Mouse (Mus musculus) neural tube, embryonic 14.5 days (tissue): ENCODE results near the gene Disc1. TPM values are rescaled to one million over a fixed set of nuclear protein-coding genes. Genes with fewer than 3 reads are reported as not detected.
A peak's percentile ranks its signal among the peaks of the same experiment; 100 is the strongest.

Experiments used
- ATAC-seq: fragments of 200-750 bp; cut with Nextera tagmentation; 2 replicates; pipeline ENCODE4 v1.8.0; 2017; ENCODE audit warnings: low read depth, mild to moderate bottlenecking, moderate TSS enrichment, moderate library complexity
- H3K27ac ChIP-seq: fragments of 300-500 bp; sonication (generic); 2 replicates; pipeline ENCODE4 v1.5.1; 2014; ENCODE audit warnings: low read depth, mild to moderate bottlenecking, control low read depth, low read length, moderate library complexity, mixed read lengths
- H3K27me3 ChIP-seq: fragments of 300-500 bp; sonication (generic); 2 replicates; pipeline ENCODE4 v1.6.1; 2014; ENCODE audit warnings: low read length; ENCODE audit not compliant: control insufficient read depth, insufficient read depth
- H3K36me3 ChIP-seq: fragments of 300-500 bp; sonication (generic); 2 replicates; pipeline ENCODE4 v1.6.1; 2014; ENCODE audit warnings: low read length, mixed read lengths; ENCODE audit not compliant: control insufficient read depth, insufficient read depth
- H3K4me1 ChIP-seq: fragments of 300-500 bp; sonication (generic); 2 replicates; pipeline ENCODE4 v1.6.1; 2014; ENCODE audit warnings: low read length; ENCODE audit not compliant: control insufficient read depth, insufficient read depth
- H3K4me2 ChIP-seq: fragments of 300-500 bp; sonication (generic); 2 replicates; pipeline ENCODE4 v1.6.1; 2014; ENCODE audit warnings: mild to moderate bottlenecking, low read depth, low read length, control low read depth
- H3K4me3 ChIP-seq: fragments of 300-500 bp; sonication (generic); 2 replicates; pipeline ENCODE4 v1.5.1; 2014; ENCODE audit warnings: low read depth, low read length, control low read depth, mixed read lengths
- H3K9ac ChIP-seq: fragments of 300-500 bp; sonication (generic); replicated peaks from 2 replicates; pipeline ENCODE4 v1.6.1; 2014; ENCODE audit warnings: low read depth, mild to moderate bottlenecking, control low read depth, low read length, mixed read lengths
- H3K9me3 ChIP-seq: fragments of 300-500 bp; sonication (generic); 2 replicates; pipeline ENCODE4 v1.6.1; 2016; ENCODE audit warnings: low read length; ENCODE audit not compliant: control insufficient read depth
- WGBS: fragments of 180-500 bp; shearing (Covaris S2); extraction: QIAGEN DNeasy Blood & Tissue Kit; methylation state at CpG from one replicate; pipeline ENCODE4 v1.1.7; 2014; 5-methylcytosine and 5-hydroxymethylcytosine counted together
- polyA plus RNA-seq: library from polyadenylated mRNA; unstranded; fragments of >200 nt; fragmentation: Nextera tagmentation; extraction: Ambion mirVana; gene quantifications from 2 replicates; pipeline ENCODE4 v1.2.1, GENCODE M21; 2014

The Disc1 gene
- polyA plus RNA-seq, 1 experiment from 2014 or later = 1.0 TPM

- Histone ChIP-seq H3K4me3 (no peak overlapping the region), H3K27ac (no peak overlapping the region), H3K9ac (no peak overlapping the region), H3K36me3 (no peaks in the 10 kb centered on the region), H3K9me3 (no peaks in the 10 kb centered on the region), H3K27me3 (no peaks in the 10 kb centered on the region), H3K4me1 (no peaks in the 10 kb centered on the region), H3K4me2 (no peak overlapping the region)
- ATAC-seq = no peak
- 72% methylated on average over 8 of the region's 8 CpGs for WGBS
These were observed 152.4 kb downstream of the Disc1 start for GRCm38 (mm10) chr8:125206391-125206790.

GRCm38 (mm10) chr8:125206962-125207361 is 153.0 kb downstream of the Disc1 start:
- Histone ChIP-seq H3K4me1 (no peaks in the 10 kb centered on the region), H3K27ac (no peak overlapping the region), H3K4me2 (no peak overlapping the region), H3K9ac (no peak overlapping the region), H3K27me3 (no peaks in the 10 kb centered on the region), H3K9me3 (no peaks in the 10 kb centered on the region), H3K4me3 (no peak overlapping the region), H3K36me3 (no peaks in the 10 kb centered on the region)
- ATAC-seq = no peak
- WGBS = 73% methylated on average over 3 of the region's 3 CpGs

GRCm38 (mm10) chr8:125212619-125213167 is 158.7 kb downstream of the Disc1 start:
- WGBS = 68% methylated on average over 13 of the region's 13 CpGs

GRCm38 (mm10) chr8:125217902-125218581 is 164.0 kb downstream of the Disc1 start:
- no peak for ATAC-seq
- WGBS = 27% methylated on average over 12 of the region's 12 CpGs
- H3K27ac ChIP-seq = peak overlapping the region; percentile 59; the same call in 1 of the 2 replicates
- no peak overlapping the region for H3K4me3 ChIP-seq
- peak overlapping the region; percentile 11 for H3K4me2 ChIP-seq
- no peaks in the 10 kb centered on the region for H3K27me3 ChIP-seq
- peaks cover 12% of the 10 kb centered on the region for H3K4me1 ChIP-seq
- no peaks in the 10 kb centered on the region for H3K36me3 ChIP-seq
- H3K9me3 ChIP-seq = no peaks in the 10 kb centered on the region
- no peak overlapping the region for H3K9ac ChIP-seq

More at GRCm38 (mm10) chr8:125212619-125213167, 158.7 kb downstream of the Disc1 start:
- ATAC-seq = no peak
- no peak overlapping the region for H3K9ac ChIP-seq
- H3K36me3 ChIP-seq = no peaks in the 10 kb centered on the region
- H3K4me2 ChIP-seq = no peak overlapping the region
- H3K27me3 ChIP-seq = no peaks in the 10 kb centered on the region
- no peak overlapping the region for H3K27ac ChIP-seq
- no peaks in the 10 kb centered on the region for H3K4me1 ChIP-seq
- H3K4me3 ChIP-seq = no peak overlapping the region
- H3K9me3 ChIP-seq = no peaks in the 10 kb centered on the region

- no peaks in the 10 kb centered on the region for H3K36me3 ChIP-seq
- no peak overlapping the region for H3K9ac ChIP-seq
- no peak overlapping the region; the same call in 1 of the 2 replicates for H3K4me2 ChIP-seq
- H3K27ac ChIP-seq = peak overlapping the region; percentile 59; the same call in 1 of the 2 replicates
- no peak overlapping the region for H3K4me3 ChIP-seq
- H3K9me3 ChIP-seq = no peaks in the 10 kb centered on the region
- no peaks in the 10 kb centered on the region for H3K27me3 ChIP-seq
- 23% methylated on average over 4 of the region's 4 CpGs for WGBS
- H3K4me1 ChIP-seq = peaks cover 14% of the 10 kb centered on the region
- ATAC-seq = no peak
These were observed 164.7 kb downstream of the Disc1 start for GRCm38 (mm10) chr8:125218669-125219068.

GRCm38 (mm10) chr8:125220608-125221007 is 166.6 kb downstream of the Disc1 start:
- H3K4me2 ChIP-seq = no peak overlapping the region
- H3K27ac ChIP-seq = no peak overlapping the region
- no peaks in the 10 kb centered on the region for H3K27me3 ChIP-seq
- H3K4me1 ChIP-seq = peaks cover 19% of the 10 kb centered on the region
- WGBS = 89% methylated on average over 5 of the region's 5 CpGs
- no peak overlapping the region for H3K9ac ChIP-seq
- no peak overlapping the region for H3K4me3 ChIP-seq
- H3K9me3 ChIP-seq = no peaks in the 10 kb centered on the region
- H3K36me3 ChIP-seq = no peaks in the 10 kb centered on the region
- ATAC-seq = no peak

- Histone ChIP-seq H3K27me3 (no peaks in the 10 kb centered on the region), H3K36me3 (no peaks in the 10 kb centered on the region), H3K9me3 (no peaks in the 10 kb centered on the region), H3K4me2 (no peak overlapping the region), H3K4me1 (peaks cover 19% of the 10 kb centered on the region), H3K4me3 (no peak overlapping the region), H3K27ac (no peak overlapping the region), H3K9ac (no peak overlapping the region)
- WGBS = 79% methylated on average over 4 of the region's 4 CpGs
- ATAC-seq = no peak
These were observed 167.1 kb downstream of the Disc1 start for GRCm38 (mm10) chr8:125221062-125221461.

- 52% methylated on average over 10 of the region's 10 CpGs for WGBS
- Histone ChIP-seq H3K9ac (no peak overlapping the region), H3K4me1 (peaks cover 16% of the 10 kb centered on the region), H3K4me2 (no peak overlapping the region), H3K9me3 (no peaks in the 10 kb centered on the region), H3K27ac (no peak overlapping the region), H3K36me3 (no peaks in the 10 kb centered on the region), H3K4me3 (no peak overlapping the region), H3K27me3 (no peaks in the 10 kb centered on the region)
- ATAC-seq = no peak
These were observed 169.2 kb downstream of the Disc1 start for GRCm38 (mm10) chr8:125223031-125223753.

GRCm38 (mm10) chr8:125224271-125224699 is 170.3 kb downstream of the Disc1 start:
- Histone ChIP-seq H3K4me3 (no peak overlapping the region), H3K9ac (no peak overlapping the region), H3K4me2 (no peak overlapping the region), H3K4me1 (peaks cover 10% of the 10 kb centered on the region; the same call in 1 of the 2 replicates), H3K36me3 (no peaks in the 10 kb centered on the region), H3K27ac (no peak overlapping the region), H3K27me3 (no peaks in the 10 kb centered on the region), H3K9me3 (no peaks in the 10 kb centered on the region)
- WGBS = 66% methylated on average over 6 of the region's 6 CpGs
- ATAC-seq = no peak
